Mouse (Mus musculus): ENCODE measurements around the gene 1700017B05Rik. TPM values are rescaled to one million over a fixed set of nuclear protein-coding genes. Genes with fewer than 3 reads are reported as not detected.

The 1700017B05Rik gene
- polyA plus RNA-seq, 1 experiment from 2014 or later = 4.0 TPM

DNA sequence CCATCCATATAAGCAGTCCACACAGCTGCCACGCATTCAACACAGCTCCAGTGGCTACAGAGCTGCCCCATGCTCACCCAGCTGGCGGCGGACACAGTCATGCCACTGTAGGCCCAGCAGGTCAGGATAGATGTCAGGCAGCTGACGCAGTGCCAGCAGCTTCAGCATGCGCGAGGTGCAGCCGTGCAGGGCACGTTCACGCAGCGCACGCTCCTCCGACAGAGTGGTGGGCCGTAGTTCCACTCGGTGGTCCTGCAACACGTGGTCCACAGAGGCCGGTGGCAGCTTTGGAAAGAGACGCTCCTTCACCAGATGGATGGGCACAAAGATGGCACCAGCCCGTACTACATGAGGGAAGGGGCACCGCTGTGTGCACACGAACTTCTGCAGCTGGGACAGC, 6.1 kb downstream of the 1700017B05Rik start:
- no peak for ATAC-seq (replicated peaks)
- no peaks in the 10 kb centered on the region for H3K9me3 ChIP-seq
- H3K36me3 ChIP-seq (replicated peaks) = no peaks in the 10 kb centered on the region
- 98% methylated on average over 20 of the region's 20 CpGs for WGBS
- no peak overlapping the region for H3K4me2 ChIP-seq
- H3K27me3 ChIP-seq (replicated peaks) = peaks cover 8% of the 10 kb centered on the region
- H3K4me1 ChIP-seq = peaks cover 6% of the 10 kb centered on the region
- H3K9ac ChIP-seq = no peak overlapping the region
- H3K4me3 ChIP-seq = no peak overlapping the region
- H3K27ac ChIP-seq = no peak overlapping the region

DNA sequence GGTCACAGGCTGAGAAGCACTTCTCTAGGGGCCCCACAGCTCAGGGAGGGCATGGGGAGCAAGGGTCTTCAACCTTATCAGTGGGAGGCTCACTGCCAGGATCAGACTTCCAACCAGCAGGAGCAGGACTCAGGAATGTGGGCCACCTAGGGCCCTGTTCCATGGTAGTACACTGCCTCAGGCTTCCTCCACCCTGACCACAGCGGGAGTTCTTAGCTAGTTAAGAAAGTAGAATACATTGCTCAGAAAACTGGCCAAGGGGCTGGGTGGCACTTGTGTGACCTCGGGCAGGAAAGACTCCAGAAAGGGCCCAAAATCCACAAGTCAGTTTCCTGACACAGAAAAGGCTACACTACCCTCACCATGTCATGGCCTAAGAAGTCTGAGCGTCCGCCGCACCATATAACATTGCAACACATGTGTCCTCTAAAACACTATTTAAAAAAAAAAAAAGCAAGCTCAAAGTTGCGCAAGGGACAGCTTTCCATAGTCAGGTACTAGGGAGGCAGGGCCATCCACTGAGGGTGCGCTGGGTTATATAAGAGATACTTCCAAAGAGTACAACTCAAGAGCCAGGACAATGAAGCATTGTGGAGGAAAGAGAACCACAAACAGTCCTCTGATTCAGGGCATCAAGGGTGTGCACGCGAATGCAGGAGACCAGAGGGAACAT, 7.5 kb downstream of the 1700017B05Rik start:
- H3K4me1 ChIP-seq = no peaks in the 10 kb centered on the region
- H3K9ac ChIP-seq = no peak overlapping the region
- no peaks in the 10 kb centered on the region for H3K9me3 ChIP-seq
- WGBS = 90% methylated on average over 9 of the region's 9 CpGs
- no peak overlapping the region for H3K4me2 ChIP-seq
- H3K27ac ChIP-seq = no peak overlapping the region
- H3K36me3 ChIP-seq (replicated peaks) = no peaks in the 10 kb centered on the region
- no peak overlapping the region for H3K4me3 ChIP-seq
- H3K27me3 ChIP-seq (replicated peaks) = no peaks in the 10 kb centered on the region
- ATAC-seq (replicated peaks) = no peak

DNA sequence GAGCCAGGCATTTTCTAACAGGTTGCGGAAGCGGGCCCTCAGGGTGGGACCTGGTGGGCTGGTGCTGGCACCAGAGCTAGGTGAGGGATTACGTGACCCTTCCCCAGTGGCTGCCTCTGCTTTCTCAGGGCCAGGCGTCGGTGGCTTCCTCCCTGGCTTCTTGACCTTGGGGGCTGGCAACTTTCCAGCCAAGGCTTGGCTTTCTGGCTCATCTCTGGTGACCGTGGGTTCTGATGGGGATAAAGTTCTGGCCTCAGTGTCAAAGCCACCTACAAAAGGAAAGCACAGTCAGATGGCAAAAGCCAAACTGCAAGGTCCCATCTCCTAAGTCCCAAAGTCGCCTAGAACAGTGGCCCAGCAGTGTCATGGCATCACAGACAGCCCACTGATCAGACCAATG, 8.4 kb downstream of the 1700017B05Rik start:
- H3K4me1 ChIP-seq = no peaks in the 10 kb centered on the region
- no peak overlapping the region for H3K9ac ChIP-seq
- no peaks in the 10 kb centered on the region for H3K27me3 ChIP-seq (replicated peaks)
- no peak overlapping the region for H3K4me2 ChIP-seq
- WGBS = 85% methylated on average over 7 of the region's 7 CpGs
- H3K4me3 ChIP-seq = no peak overlapping the region
- no peaks in the 10 kb centered on the region for H3K36me3 ChIP-seq (replicated peaks)
- H3K9me3 ChIP-seq = no peaks in the 10 kb centered on the region
- no peak overlapping the region for H3K27ac ChIP-seq
- ATAC-seq (replicated peaks) = no peak

DNA sequence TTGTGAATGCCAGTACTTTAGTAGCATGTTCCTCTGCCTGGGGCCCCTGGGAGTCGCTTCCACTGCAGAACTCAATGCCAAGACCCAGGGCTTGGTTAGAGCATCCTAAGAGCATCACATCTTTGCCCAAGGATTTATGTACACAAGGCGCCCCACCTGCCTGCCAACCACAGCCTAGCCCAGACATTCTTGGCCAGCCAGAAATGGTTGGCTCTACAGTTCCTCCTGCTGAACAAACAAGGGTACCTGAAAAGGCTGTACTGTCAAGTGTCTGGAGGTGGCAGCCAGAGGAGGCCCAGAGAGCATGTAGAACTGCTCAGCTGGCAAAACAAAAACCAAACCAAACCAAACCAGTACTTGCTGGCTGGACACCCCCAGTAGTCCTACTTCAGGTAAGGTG, 11.3 kb downstream of the 1700017B05Rik start:
- no peak for ATAC-seq (replicated peaks)
- Histone ChIP-seq H3K4me3 (no peak overlapping the region), H3K27me3 (replicated peaks) (no peaks in the 10 kb centered on the region), H3K9me3 (no peaks in the 10 kb centered on the region), H3K9ac (no peak overlapping the region), H3K27ac (no peak overlapping the region), H3K36me3 (replicated peaks) (no peaks in the 10 kb centered on the region), H3K4me1 (no peaks in the 10 kb centered on the region), H3K4me2 (no peak overlapping the region)
- 92% methylated on average over 2 of the region's 2 CpGs for whole genome bisulfite sequencing

DNA sequence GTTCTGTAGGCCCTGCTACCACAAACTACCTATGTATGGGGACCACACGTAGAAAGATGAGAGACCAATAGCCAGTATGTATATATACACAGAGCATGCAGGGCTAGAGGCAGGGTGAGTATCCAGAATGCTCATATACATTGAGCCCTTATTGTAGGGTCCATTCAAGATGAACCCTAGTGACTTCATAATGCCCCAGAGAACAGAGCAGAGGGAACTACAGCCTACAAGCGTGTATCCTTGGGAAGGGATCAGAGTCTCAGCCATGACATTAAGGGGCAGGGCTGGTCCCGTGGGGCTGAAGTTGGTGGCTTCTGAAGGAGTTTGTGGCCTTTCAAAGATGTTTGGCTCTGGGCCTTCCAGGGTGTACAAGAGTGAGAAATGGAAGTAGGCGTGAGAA, 12.4 kb downstream of the 1700017B05Rik start:
- no peak for ATAC-seq (replicated peaks)
- no peaks in the 10 kb centered on the region for H3K9me3 ChIP-seq
- no peak overlapping the region for H3K4me3 ChIP-seq
- no peaks in the 10 kb centered on the region for H3K4me1 ChIP-seq
- H3K27ac ChIP-seq = no peak overlapping the region
- no peak overlapping the region for H3K9ac ChIP-seq
- no peaks in the 10 kb centered on the region for H3K27me3 ChIP-seq (replicated peaks)
- no peak overlapping the region for H3K4me2 ChIP-seq
- 93% methylated on average over 4 of the region's 4 CpGs for WGBS
- H3K36me3 ChIP-seq (replicated peaks) = no peaks in the 10 kb centered on the region

DNA sequence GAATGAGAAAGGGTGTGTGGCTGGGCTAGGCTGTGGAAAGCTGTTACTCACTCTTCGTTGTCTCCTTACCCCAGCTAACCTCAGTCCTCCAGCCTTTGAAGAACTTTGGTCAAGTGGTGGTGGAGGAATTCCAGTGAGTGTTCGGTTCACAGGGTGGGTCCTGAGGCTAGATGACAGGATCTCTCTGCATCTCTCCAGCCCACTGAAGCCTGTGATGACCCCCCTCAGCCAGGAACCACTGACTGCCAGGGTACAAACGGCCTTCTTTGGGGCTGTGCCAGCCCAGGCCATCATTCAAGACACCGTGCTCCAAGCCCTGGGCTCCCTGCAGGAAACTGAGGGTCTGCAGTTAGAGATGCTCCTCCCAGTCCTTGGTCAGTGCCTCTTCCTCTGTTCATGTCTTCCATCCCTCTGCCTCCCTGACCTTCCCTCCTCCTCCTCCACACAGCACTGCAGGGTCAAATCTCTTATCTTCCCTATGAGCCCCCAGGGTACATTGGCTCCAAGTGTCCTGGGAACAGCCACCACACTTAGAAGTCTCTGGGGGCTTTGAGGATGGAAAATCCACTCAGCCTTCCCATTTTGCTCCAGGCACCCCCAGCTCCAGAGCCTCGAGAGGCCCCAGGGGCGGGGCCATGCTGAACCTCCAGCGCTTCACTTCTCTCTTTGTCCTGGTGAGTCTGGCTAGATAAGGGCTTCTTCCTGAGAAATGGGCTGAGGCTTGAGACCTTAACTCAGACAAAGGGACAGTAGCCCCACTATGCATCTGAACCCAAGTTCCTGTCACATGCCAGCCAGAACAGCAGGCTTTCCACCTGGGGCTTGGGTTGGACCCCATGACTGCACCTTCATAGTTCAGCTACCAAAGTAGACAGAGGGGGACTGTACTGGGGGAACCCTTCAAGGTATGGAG, 14.1 kb downstream of the 1700017B05Rik start:
- Histone ChIP-seq H3K27me3 (replicated peaks) (no peaks in the 10 kb centered on the region), H3K4me3 (no peak overlapping the region), H3K27ac (no peak overlapping the region), H3K9ac (no peak overlapping the region), H3K36me3 (replicated peaks) (no peaks in the 10 kb centered on the region), H3K4me1 (peaks cover 7% of the 10 kb centered on the region; the same call in 1 of the 2 replicates), H3K4me2 (no peak overlapping the region), H3K9me3 (no peaks in the 10 kb centered on the region)
- no peak for ATAC-seq (replicated peaks)
- WGBS = 79% methylated on average over 7 of the region's 7 CpGs

DNA sequence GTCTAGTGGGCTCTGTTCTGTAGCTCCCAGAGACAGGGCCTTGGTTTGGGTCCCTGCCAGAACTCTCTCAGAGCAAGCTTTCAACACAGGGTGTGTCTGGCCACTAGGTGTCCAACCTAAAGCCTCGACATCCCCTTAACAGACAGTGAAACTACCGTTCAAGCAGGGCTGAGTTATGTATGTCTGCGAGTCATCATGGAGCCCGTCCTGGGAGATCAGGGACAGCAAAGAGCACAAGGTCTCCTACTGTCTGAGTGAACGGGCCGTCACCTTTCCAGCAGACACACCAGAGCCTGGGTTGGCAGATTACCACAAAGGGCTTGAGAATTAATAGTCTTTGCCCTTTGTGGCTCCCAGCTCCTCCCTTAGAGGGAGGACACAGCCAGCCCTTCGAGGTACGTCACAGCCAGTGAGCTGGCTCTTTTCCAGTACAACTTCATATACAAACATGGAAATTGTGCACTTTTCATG, 15.2 kb downstream of the 1700017B05Rik start:
- Histone ChIP-seq H3K9me3 (no peaks in the 10 kb centered on the region), H3K9ac (no peak overlapping the region), H3K36me3 (replicated peaks) (no peaks in the 10 kb centered on the region), H3K4me2 (no peak overlapping the region), H3K27ac (no peak overlapping the region), H3K27me3 (replicated peaks) (no peaks in the 10 kb centered on the region), H3K4me3 (no peak overlapping the region), H3K4me1 (peaks cover 7% of the 10 kb centered on the region; the same call in 1 of the 2 replicates)
- no peak for ATAC-seq (replicated peaks)
- 71% methylated on average over 8 of the region's 8 CpGs for WGBS

DNA sequence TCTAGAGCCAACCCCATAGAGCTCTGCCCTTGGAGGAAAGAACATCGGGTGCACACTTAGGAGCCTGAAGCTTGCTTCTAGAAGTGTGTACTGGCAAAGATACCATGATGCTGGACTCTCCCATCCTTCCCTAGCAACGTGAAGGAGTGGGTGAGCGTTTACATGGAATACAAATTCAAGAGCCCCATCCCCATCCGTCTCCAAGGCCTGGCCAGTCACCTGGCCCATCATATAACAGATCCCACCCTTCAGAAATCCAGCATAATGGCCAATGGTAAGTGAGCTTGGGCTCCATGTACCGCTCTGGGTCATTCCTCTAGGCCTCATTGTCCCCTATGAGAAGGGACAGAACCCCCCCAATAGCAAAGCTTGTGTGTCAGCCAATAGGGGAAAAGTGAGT, 15.9 kb downstream of the 1700017B05Rik start:
- Histone ChIP-seq H3K4me2 (no peak overlapping the region), H3K9ac (no peak overlapping the region), H3K27me3 (replicated peaks) (no peaks in the 10 kb centered on the region), H3K27ac (no peak overlapping the region), H3K4me1 (peaks cover 7% of the 10 kb centered on the region; the same call in 1 of the 2 replicates), H3K9me3 (no peaks in the 10 kb centered on the region), H3K36me3 (replicated peaks) (no peaks in the 10 kb centered on the region), H3K4me3 (no peak overlapping the region)
- no peak for ATAC-seq (replicated peaks)
- 89% methylated on average over 5 of the region's 5 CpGs for WGBS

DNA sequence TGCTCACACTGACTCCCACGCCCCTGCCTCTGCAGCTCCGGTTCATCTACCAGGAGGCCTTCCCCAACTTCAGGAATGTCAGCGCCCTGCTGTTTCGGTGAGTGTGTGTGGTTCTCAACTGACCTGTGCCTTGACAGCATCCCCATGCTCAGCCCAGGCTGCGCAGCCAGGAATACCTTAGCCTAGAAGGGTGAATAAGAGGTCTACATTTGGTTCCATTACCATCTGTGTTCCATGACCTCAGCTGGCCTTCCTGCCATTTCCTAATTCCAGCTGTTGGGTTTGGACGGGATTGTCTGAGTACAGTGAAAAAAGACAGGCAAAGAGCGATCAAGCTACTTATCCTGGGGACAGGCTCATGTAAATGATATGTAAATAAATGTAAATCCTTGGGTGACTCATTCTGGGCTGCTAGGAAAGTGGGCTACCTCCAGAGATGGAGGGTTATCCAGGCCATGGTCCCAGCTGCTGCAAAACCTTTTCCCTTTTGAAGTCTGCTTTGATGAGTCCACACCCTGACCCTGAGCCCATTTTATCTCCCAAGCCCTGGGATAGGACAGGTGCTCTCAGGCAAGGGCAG, 18.2 kb downstream of the 1700017B05Rik start:
- Histone ChIP-seq H3K4me1 (peaks cover 7% of the 10 kb centered on the region; the same call in 1 of the 2 replicates), H3K27ac (no peak overlapping the region), H3K9me3 (no peaks in the 10 kb centered on the region), H3K36me3 (replicated peaks) (no peaks in the 10 kb centered on the region), H3K4me2 (no peak overlapping the region), H3K9ac (no peak overlapping the region), H3K4me3 (no peak overlapping the region), H3K27me3 (replicated peaks) (no peaks in the 10 kb centered on the region)
- ATAC-seq (replicated peaks) = no peak
- 32% methylated on average over 7 of the region's 7 CpGs for WGBS

DNA sequence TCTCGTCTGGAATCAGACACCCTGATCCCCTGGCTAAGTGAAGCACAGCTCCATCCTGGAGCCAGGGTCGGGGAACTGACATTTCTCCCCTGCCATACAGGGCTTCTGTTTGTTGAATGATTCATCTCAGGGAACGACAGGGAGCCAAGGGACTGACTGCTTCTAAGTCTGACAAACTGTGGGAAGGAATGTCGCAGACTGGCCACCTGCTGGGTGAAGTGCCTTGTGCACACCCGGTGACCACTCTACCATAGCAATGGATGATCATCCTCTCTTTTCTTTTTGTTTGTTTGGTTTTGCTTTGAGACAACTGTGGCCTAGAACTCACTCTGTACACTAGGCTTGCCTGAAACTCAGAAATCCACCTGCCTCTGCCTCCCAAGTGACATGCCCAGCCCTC, 19.5 kb downstream of the 1700017B05Rik start:
- H3K9ac ChIP-seq = no peak overlapping the region
- no peaks in the 10 kb centered on the region for H3K9me3 ChIP-seq
- no peaks in the 10 kb centered on the region for H3K27me3 ChIP-seq (replicated peaks)
- no peaks in the 10 kb centered on the region for H3K36me3 ChIP-seq (replicated peaks)
- 26% methylated on average over 5 of the region's 5 CpGs for WGBS
- H3K4me2 ChIP-seq = no peak overlapping the region
- ATAC-seq (replicated peaks) = no peak
- H3K27ac ChIP-seq = no peak overlapping the region
- peaks cover 7% of the 10 kb centered on the region; the same call in 1 of the 2 replicates for H3K4me1 ChIP-seq
- no peak overlapping the region for H3K4me3 ChIP-seq

DNA sequence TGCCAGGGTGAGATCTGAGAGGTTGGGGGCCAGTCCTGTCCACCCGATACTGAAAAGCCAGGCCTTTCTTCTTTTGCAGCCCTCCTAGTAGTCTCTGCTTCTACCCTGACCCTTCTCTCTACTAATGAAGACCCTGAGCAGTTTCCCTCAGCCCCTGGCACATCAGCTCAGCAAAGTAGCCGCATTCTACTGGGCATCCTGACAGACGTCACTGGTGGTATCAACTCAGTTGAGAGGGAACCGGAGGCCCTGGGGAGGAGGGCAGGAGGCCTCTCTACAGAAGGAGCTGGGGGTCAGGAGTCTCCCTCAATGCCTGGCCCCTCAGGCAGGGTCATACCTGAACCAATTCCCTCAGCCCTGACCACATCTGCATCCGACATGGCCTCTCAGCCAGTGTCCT, 21.3 kb downstream of the 1700017B05Rik start:
- Histone ChIP-seq H3K36me3 (replicated peaks) (no peaks in the 10 kb centered on the region), H3K9ac (no peak overlapping the region), H3K9me3 (no peaks in the 10 kb centered on the region), H3K4me3 (no peak overlapping the region), H3K4me2 (no peak overlapping the region), H3K27me3 (replicated peaks) (no peaks in the 10 kb centered on the region), H3K4me1 (peaks cover 7% of the 10 kb centered on the region; the same call in 1 of the 2 replicates), H3K27ac (no peak overlapping the region)
- 84% methylated on average over 5 of the region's 5 CpGs for WGBS
- ATAC-seq (replicated peaks) = no peak

DNA sequence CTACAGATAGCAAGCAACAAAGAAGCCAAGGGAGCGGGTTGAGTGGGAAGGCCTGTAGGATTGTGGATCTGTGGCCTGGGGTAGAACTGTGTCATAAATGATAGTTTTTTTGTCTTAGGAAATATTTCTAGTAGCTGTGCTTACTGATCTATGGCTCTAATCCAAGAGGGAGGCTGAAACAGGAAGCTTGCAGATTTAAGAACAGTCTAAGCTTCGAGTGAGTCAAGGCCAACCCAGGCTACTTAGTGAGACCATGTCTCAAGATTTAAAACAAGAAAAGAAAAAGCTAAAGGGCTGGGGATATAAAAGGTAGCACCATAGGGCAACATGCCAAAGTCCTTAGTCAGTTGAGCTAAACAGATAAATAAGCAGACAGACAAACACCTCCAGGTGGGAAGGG, 24.2 kb downstream of the 1700017B05Rik start:
- H3K36me3 ChIP-seq (replicated peaks) = no peaks in the 10 kb centered on the region
- no peak overlapping the region for H3K9ac ChIP-seq
- no peak for ATAC-seq (replicated peaks)
- no peak overlapping the region for H3K4me3 ChIP-seq
- H3K27ac ChIP-seq = no peak overlapping the region
- 88% methylated on average over 2 of the region's 2 CpGs for WGBS
- H3K9me3 ChIP-seq = no peaks in the 10 kb centered on the region
- no peaks in the 10 kb centered on the region for H3K4me1 ChIP-seq
- no peaks in the 10 kb centered on the region for H3K27me3 ChIP-seq (replicated peaks)
- H3K4me2 ChIP-seq = no peak overlapping the region

All from midbrain, embryonic 15.5 days (tissue).